Mouse (Mus musculus) layer of hippocampus, adult 11-12 months (tissue): ENCODE results near the gene Tcn2.

Experiments
- DNase-seq: peaks from one replicate; pipeline ENCODE4 v3.0.0; 2022; ENCODE audit warnings: low spot score

Tcn2 gene

DNA sequence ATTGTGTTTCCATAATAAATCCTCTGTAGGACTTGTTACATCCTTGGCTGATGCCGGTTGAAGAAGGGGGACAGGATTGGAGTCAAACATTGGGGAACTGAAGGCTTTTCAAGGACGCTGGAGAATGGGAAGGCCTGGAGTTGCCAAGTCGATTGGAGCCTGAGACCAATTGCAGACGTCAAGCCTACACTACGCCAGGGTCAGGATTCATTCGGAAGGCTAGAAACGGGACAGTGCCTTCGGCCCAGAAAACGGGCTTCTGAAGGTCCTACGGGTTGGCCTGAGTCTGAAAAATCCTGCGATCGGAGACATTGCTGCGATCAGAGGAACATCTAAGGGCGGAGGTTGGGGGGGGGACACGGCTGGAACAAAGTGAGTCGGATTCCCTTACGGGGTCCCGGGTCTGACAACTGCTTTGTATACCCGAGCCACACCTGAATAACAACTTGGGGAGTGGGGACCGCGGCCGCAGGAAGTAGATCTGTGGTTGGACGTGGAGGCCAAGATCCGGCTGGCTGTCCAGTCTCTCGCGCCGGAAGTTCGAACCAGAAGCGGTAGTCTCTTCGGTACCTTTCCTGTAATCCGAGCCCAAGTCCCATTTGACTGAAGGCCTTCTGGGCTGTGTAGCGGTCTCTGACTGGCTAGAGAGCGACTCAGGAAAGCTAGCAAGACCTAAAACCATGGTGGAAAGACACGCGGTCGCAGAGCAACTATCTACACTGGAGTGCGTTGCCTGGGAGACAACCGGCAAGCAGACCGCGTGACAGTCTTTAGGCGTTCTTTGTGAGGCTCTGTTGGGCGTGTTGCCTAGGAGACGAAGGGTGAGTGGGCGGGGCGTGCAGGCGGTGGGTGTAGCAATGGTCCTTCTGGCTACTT is 37.3 kb downstream of the Tcn2 start, which contains the start of the genes 4921536K21Rik and Dusp18:
4921536K21Rik (minus strand) TSS at position 693 of the 876 bp plus-strand sequence.
Dusp18 (plus strand) TSS at position 835 of the 876 bp plus-strand sequence.
- peak; percentile 97 for DNase-seq

DNA sequence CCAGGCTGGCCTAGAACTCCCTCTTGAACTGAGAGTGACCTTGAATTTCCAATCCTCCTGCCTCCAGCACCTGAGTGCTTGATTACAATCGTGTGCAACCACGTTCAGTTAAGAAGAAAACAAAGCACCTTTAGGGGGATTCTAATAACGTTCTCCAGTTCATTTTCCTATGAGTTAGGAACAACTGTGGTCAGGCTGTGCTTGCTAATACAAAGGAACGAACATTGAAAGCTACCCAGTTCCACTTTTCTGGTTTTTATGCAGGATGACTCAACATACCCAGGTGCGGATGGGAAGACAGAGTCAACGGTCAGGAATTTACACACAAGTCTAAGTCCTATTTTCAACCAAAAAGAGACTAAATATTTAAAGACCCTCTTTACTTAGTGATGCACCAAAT is 38.0 kb downstream of the Tcn2 start:
- DNase-seq: no peak

DNA sequence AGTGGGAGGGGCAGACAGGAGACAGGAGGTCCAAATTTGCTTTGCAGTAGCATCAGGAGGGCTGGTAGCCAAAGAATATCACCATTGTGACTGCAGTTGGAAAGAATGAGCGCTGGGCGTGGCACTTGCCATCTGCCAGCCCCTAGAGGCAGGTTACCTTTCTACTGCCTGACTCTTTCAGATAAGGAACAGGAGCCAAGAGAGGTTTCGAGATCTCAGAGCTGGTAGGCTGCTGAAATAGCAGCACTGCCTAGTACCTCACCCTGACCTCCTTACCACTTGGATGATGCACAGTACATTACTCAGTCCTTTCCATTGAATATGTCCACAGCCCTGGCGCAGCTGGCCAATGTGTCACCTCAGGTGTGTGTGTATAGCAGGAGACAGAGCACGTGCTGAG is 44.6 kb downstream of the Tcn2 start:
- no peak for DNase-seq

DNA sequence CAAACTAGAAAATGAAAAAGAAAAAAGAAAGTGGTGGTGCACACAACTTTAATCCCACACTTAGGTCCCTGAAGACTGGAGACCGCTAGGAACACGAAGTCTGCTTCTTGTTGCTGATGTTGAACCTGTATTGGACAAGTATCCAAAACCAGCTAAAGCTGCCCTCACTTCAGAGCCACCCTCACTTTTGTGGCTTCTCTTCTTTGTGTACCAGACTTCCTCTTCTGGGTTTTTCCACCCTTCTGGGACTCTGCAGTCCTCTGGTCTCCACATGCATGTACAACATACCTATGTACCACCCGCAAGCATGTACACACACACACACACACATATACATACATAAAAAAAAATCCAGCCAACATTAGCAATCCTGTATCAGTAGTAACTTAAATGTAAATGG is 48.2 kb downstream of the Tcn2 start:
- DNase-seq: no peak

DNA sequence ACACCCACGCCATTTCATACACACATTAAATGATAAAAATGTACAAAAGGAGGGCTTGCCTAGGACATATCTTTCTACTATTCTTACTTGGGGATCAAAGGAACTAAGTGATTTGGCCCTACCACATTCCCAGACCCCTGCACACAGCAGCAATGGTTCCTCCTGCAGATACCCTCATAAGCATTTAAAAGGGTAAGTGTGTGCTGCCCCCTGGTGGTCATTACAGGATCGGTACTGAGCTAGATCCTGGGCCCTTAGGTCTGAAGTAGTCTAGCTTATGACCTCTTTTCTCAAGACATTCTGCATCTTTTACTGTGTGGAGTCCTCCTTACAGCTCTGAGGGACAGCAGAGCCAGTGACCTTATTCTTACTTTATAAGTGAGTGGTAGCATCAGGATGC is 52.1 kb downstream of the Tcn2 start:
- DNase-seq: peak; percentile 89

DNA sequence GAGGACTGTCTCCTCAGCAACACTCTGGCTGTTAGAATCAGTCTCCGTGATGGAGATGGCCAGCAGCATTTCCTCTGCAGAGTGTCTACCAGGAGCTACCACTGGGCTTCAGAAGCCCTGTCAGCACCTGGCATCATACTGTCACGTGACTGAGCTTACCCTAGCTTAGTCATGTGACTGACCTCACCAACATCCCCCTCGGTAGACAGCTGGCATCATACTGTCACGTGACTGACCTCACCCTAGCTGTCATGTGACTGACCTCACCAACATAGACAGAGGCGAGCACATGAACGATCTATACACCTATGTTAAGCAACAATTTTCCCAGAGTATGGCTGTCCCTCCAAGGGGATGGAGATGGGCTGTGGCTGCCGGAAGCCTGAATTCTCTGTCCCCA is 53.3 kb downstream of the Tcn2 start:
- no peak for DNase-seq

DNA sequence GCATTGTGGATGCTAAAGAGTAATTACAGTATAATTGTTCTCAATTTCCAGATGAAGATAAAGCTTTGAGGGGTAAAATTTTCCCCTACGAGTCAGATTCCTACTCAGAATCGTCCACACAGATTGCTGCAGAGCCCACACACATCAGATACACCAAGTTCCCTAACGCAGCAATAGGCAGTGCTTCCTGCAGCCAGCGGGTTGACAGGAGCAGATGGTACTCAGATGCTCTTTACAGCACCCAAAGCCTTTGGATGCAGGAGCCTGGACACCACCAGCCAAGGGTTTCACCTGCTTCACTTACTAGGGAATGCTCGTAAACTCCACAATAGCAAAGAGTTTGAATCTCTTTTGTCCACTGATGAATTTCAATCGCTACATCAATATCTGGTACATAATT is 55.5 kb downstream of the Tcn2 start:
- peak; percentile 42 for DNase-seq
